ENCODE assay signal across 18 mouse cellular contexts in genomic region chr8:7011881-7012280, GRCm38 (mm10).
DNase-seq lines count a peak whose midpoint lies in the region; ATAC-seq lines count a peak whose summit lies in the region.
"Had no signal": no experiment of that assay in that cellular context is flagged by ENCODE, and none has a peak within 500 bp of the region (broad histone marks: within the 10 kb centered on the region; RNA-seq: fewer than 3 reads in every experiment).

No protein-coding gene starts in this region.

- WGBS in heart, embryonic 12.5 days, result 72% methylated on average over 5 of the region's 5 CpGs
- 77% methylated on average over 5 of the region's 5 CpGs for WGBS in hindbrain, embryonic 12.5 days

- H3K27me3 ChIP-seq in heart, embryonic 12.5 days (replicated peaks), result no peaks in the 10 kb centered on the region
- H3K27me3 ChIP-seq in hindbrain, embryonic 12.5 days, result no peaks in the 10 kb centered on the region
- H3K27me3 ChIP-seq: megakaryocyte, embryonic 14.5 days had no signal

- no peak overlapping the region for H3K9ac ChIP-seq in heart, embryonic 12.5 days
- H3K9ac ChIP-seq in hindbrain, embryonic 12.5 days, result no peak overlapping the region
- H3K9ac ChIP-seq: hindbrain, embryonic 14.5 days; lung, embryonic 14.5 days had no signal

- H3K4me3 ChIP-seq in heart, embryonic 12.5 days, result no peak overlapping the region
- H3K4me3 ChIP-seq in hindbrain, embryonic 12.5 days, result no peak overlapping the region
- H3K4me3 ChIP-seq: megakaryocyte, embryonic 14.5 days had no signal

- H3K4me2 ChIP-seq in heart, embryonic 12.5 days, result no peak overlapping the region
- H3K4me2 ChIP-seq in hindbrain, embryonic 12.5 days (replicated peaks), result no peak overlapping the region
- H3K4me2 ChIP-seq: hindbrain, embryonic 14.5 days; liver, embryonic 11.5 days; lung, embryonic 14.5 days had no signal

- H3K36me3 ChIP-seq in heart, embryonic 12.5 days, result no peaks in the 10 kb centered on the region
- no peaks in the 10 kb centered on the region for H3K36me3 ChIP-seq in hindbrain, embryonic 12.5 days

- H3K27ac ChIP-seq in heart, embryonic 12.5 days (ENCODE audit: poor library complexity, severe bottlenecking), result no peak overlapping the region
- H3K27ac ChIP-seq in hindbrain, embryonic 12.5 days, result no peak overlapping the region
- H3K27ac ChIP-seq: hindbrain, embryonic 14.5 days had no signal

- DNase-seq in left cerebral cortex, adult 18-20 months (ENCODE audit: low spot score in 2 of 2), result peak; percentile 45 to 58
- no peak for DNase-seq in left cerebral cortex, postnatal 10 days (ENCODE audit: extremely low spot score in 1 of 2, low spot score in 2 of 2)
- DNase-seq in adipocyte (ENCODE audit: low spot score), result peak; percentile 46
- DNase-seq in left cerebral cortex, postnatal 25 days (ENCODE audit: low spot score in 2 of 2), result peak; percentile 11 to 84
- no peak for DNase-seq in spleen, postnatal 10 days (ENCODE audit: low spot score in 2 of 2)
- DNase-seq: adrenal gland, postnatal 36 days; cerebellum, postnatal 10 days; heart, adult 18-20 months; kidney, adult 11 months; kidney, postnatal 14 days; lung, embryonic 14.5 days; thymus, adult 2 months had no signal

- intact Hi-C loops in left cerebral cortex, postnatal 10 days (cut with DNase I), result loop anchor here (10.0 kb wide), 1 partner anchor 1643 kb away; no protein-coding TSS in a partner anchor
- intact Hi-C loops in left cerebral cortex, postnatal 25 days (cut with DNase I), result no loop called here

- ATAC-seq in frontal cortex, adult (ENCODE audit: low TSS enrichment), result peak; percentile 90
- no peak for ATAC-seq in heart, embryonic 12.5 days (ENCODE audit: insufficient number of reproducible peaks, low FRiP score)
- no peak for ATAC-seq in hindbrain, embryonic 12.5 days (ENCODE audit: low FRiP score)

- H3K4me1 ChIP-seq in heart, embryonic 12.5 days (replicated peaks), result no peaks in the 10 kb centered on the region
- H3K4me1 ChIP-seq in hindbrain, embryonic 12.5 days, result no peaks in the 10 kb centered on the region
- H3K4me1 ChIP-seq: megakaryocyte, embryonic 14.5 days had no signal

- no peaks in the 10 kb centered on the region for H3K9me3 ChIP-seq in heart, embryonic 12.5 days (replicated peaks)
- no peaks in the 10 kb centered on the region for H3K9me3 ChIP-seq in hindbrain, embryonic 12.5 days (replicated peaks)
- H3K9me3 ChIP-seq: megakaryocyte, embryonic 14.5 days had no signal

Comparison
In these comparisons a context has a peak if more than half of its experiments do, and no peak if none do; other contexts are left out.
1. DNase-seq: peak in left cerebral cortex, adult 18-20 months (2 of 2), adipocyte (single experiment) and left cerebral cortex, postnatal 25 days (2 of 2); none in left cerebral cortex, postnatal 10 days (0 of 2) and spleen, postnatal 10 days (0 of 2).